Mouse (Mus musculus) liver, embryonic 14.5 days (tissue): ENCODE measurements around the gene Gmnn.

Experiments
- CTCF ChIP-seq: IDR thresholded peaks from 2 replicates; pipeline ENCODE4 v1.5.1; 2016; ENCODE audit warnings: antibody characterized with exemption, low read depth, control low read depth
- EP300 ChIP-seq: IDR thresholded peaks from 2 replicates; pipeline ENCODE4 v1.6.1; 2016; ENCODE audit warnings: antibody characterized with exemption, low read depth

DNA sequence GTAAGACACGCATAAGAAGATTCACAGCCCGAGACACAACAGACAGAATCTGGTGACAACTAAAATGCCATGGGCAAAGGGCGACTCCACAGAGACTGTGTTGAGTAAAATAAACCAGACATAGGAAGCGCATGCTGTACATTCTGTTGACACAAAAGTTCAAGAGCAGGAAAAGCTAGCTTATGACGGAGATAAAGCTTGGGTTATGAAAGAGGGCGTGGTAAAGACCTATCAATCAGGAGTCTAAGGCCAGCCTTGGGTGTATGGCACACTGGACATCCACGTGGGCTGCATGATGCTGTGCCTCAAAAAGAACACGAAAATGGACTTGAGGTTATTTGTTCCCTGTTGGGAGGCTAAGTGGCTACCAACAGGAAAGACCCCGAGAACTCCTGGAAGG, 45.3 kb downstream of the Gmnn start:
- TF ChIP-seq CTCF (no peak), EP300 (no peak)
